Mouse (Mus musculus) ES-Bruce4 (cell line): ENCODE results near the gene Zfp36l1.

Experiments used
- CTCF ChIP-seq: IDR thresholded peaks from one replicate; pipeline ENCODE4 v1.8.1; 2011; ENCODE audit warnings: low read depth, low read length
- EP300 ChIP-seq: IDR thresholded peaks from 2 replicates; pipeline ENCODE4 v1.6.1; 2011; ENCODE audit warnings: low read depth, low read length; ENCODE audit not compliant: insufficient read depth
- POLR2A ChIP-seq: IDR thresholded peaks from one replicate; pipeline ENCODE4 v1.8.1; 2011; ENCODE audit warnings: low read length; ENCODE audit not compliant: insufficient read depth

- no peak for TF ChIP-seq CTCF
- no peak for TF ChIP-seq POLR2A
- no peak for TF ChIP-seq EP300
Measured at GRCm38 (mm10) chr12:80074331-80074730, 38.5 kb downstream of the Zfp36l1 start.
